Mouse (Mus musculus): ENCODE data around the gene Vav1. TPM values are rescaled to one million over a fixed set of nuclear protein-coding genes. Genes with fewer than 3 reads are reported as not detected.

Gene Vav1
- polyA plus RNA-seq, 1 experiment from 2014 or later = 1.4 TPM

DNA sequence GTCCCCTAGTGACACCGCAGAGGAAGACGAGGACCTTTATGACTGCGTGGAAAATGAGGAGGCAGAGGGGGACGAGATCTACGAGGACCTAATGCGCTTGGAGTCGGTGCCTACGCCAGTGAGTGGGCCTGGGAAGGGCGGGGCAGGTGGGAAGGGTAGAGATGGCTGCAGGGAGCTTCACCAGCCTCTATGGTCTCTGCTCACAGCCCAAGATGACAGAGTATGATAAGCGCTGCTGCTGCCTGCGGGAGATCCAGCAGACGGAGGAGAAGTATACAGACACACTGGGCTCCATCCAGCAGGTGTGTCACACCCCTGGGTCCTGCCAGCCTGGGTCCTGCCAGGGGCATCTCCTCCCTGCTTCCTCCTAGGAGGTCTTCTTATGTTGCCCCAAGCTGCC lies 18.1 kb downstream of the Vav1 start:
- Histone ChIP-seq H3K4me2 (ENCODE audit: low read length) (no peak overlapping the region), H3K9ac (ENCODE audit: low read length) (no peak overlapping the region), H3K36me3 (ENCODE audit: control insufficient read depth, insufficient read depth, low read length) (no peaks in the 10 kb centered on the region), H3K4me1 (ENCODE audit: control insufficient read depth in 2 of 2, insufficient read depth in 2 of 2, low read length in 2 of 2) (no peaks in the 10 kb centered on the region), H3K4me3 (ENCODE audit: control insufficient read depth in 1 of 2, insufficient read depth in 1 of 2, low read depth in 1 of 2, low read length in 2 of 2) (no peak overlapping the region), H3K27me3 (ENCODE audit: control insufficient read depth, insufficient read depth, low read length) (no peaks in the 10 kb centered on the region), H3K9me3 (ENCODE audit: control insufficient read depth, low read length) (no peaks in the 10 kb centered on the region), H3K27ac (replicated peaks in 1 of 2; ENCODE audit: control insufficient read depth in 1 of 2, insufficient read depth in 1 of 2, low read depth in 2 of 2, low read length in 2 of 2) (no peak overlapping the region)
- WGBS = 82% methylated on average over 12 of the region's 12 CpGs
- no peak for ATAC-seq (ENCODE audit: insufficient number of reproducible peaks, insufficient read depth, low FRiP score, low read depth)

DNA sequence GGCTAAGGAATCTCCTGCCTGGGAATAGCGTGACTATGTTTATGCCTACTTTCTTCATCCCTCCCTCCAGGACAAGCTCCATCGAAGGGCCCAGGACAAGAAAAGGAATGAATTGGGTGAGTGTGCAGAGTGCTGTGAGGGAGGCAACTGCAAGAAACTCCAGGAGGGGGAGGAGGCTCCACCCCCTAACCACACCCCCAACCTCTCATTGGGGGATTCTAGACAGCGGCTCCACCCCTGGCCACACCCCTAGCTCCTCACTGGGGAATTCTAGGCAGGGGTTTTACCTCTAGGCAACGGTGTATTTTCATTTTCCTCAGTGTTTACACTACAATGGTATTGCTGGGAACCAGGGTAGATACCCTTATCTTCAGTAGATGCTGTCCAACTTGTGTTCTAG lies 26.7 kb downstream of the Vav1 start:
- H3K9ac ChIP-seq (ENCODE audit: low read length) = no peak overlapping the region
- no peak for ATAC-seq (ENCODE audit: insufficient number of reproducible peaks, insufficient read depth, low FRiP score, low read depth)
- H3K36me3 ChIP-seq (ENCODE audit: control insufficient read depth, insufficient read depth, low read length) = no peaks in the 10 kb centered on the region
- no peaks in the 10 kb centered on the region for H3K9me3 ChIP-seq (ENCODE audit: control insufficient read depth, low read length)
- no peak overlapping the region for H3K4me2 ChIP-seq (ENCODE audit: low read length)
- WGBS = 56% methylated on average over 4 of the region's 4 CpGs
- no peak overlapping the region for H3K27ac ChIP-seq (replicated peaks in 1 of 2; ENCODE audit: control insufficient read depth in 1 of 2, insufficient read depth in 1 of 2, low read depth in 2 of 2, low read length in 2 of 2)
- H3K27me3 ChIP-seq (ENCODE audit: control insufficient read depth, insufficient read depth, low read length) = no peaks in the 10 kb centered on the region
- no peak overlapping the region for H3K4me3 ChIP-seq (ENCODE audit: control insufficient read depth in 1 of 2, insufficient read depth in 1 of 2, low read depth in 1 of 2, low read length in 2 of 2)
- H3K4me1 ChIP-seq (ENCODE audit: control insufficient read depth in 2 of 2, insufficient read depth in 2 of 2, low read length in 2 of 2) = no peaks in the 10 kb centered on the region

DNA sequence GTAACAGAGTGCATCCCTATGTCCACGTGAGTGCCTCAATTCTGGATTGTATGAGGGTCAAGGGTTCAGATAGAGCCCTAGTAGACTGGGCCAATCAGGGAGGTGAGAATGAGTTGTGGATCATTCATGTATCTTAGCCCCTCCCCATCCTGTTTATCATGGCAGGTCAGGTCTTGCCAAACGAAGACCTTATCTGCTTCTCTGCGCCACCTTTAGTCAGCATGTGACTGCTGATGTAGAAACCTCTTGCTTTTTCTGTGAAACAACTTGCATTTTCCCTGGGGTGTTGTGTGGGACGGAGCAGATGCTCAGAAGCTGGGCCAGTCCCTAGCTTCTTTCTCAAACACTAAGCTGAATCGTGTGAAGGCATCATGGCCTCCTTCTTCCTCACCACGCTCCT lies 28.2 kb downstream of the Vav1 start:
- H3K9ac ChIP-seq (ENCODE audit: low read length) = no peak overlapping the region
- H3K9me3 ChIP-seq (ENCODE audit: control insufficient read depth, low read length) = no peaks in the 10 kb centered on the region
- no peaks in the 10 kb centered on the region for H3K36me3 ChIP-seq (ENCODE audit: control insufficient read depth, insufficient read depth, low read length)
- H3K27me3 ChIP-seq (ENCODE audit: control insufficient read depth, insufficient read depth, low read length) = no peaks in the 10 kb centered on the region
- H3K4me3 ChIP-seq (ENCODE audit: control insufficient read depth in 1 of 2, insufficient read depth in 1 of 2, low read depth in 1 of 2, low read length in 2 of 2) = no peak overlapping the region
- no peak overlapping the region for H3K27ac ChIP-seq (replicated peaks in 1 of 2; ENCODE audit: control insufficient read depth in 1 of 2, insufficient read depth in 1 of 2, low read depth in 2 of 2, low read length in 2 of 2)
- WGBS = 69% methylated on average over 6 of the region's 6 CpGs
- H3K4me2 ChIP-seq (ENCODE audit: low read length) = no peak overlapping the region
- no peaks in the 10 kb centered on the region for H3K4me1 ChIP-seq (ENCODE audit: control insufficient read depth in 2 of 2, insufficient read depth in 2 of 2, low read length in 2 of 2)
- ATAC-seq (ENCODE audit: insufficient number of reproducible peaks, insufficient read depth, low FRiP score, low read depth) = no peak

DNA sequence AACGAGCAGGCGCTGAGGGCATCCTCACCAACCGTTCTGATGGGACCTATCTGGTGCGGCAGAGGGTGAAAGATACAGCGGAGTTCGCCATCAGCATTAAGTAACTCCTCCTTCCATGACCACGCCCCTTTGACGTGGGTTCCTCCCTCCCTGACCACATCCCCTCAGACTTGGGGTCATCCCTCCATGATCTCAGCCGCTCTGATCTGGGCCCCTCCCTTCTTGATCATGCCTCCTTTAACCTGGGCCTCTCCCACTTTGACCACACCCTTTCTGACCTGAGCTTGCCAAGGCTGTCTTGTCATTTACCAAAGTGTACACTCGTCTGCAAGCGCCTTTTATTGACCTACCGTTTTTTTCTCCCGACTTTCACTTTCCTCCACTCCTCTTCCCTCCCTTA lies 32.9 kb downstream of the Vav1 start:
- ATAC-seq (ENCODE audit: insufficient number of reproducible peaks, insufficient read depth, low FRiP score, low read depth) = no peak
- 33% methylated on average over 13 of the region's 13 CpGs for WGBS
- H3K9me3 ChIP-seq (ENCODE audit: control insufficient read depth, low read length) = no peaks in the 10 kb centered on the region
- H3K4me3 ChIP-seq (ENCODE audit: control insufficient read depth in 1 of 2, insufficient read depth in 1 of 2, low read depth in 1 of 2, low read length in 2 of 2) = no peak overlapping the region
- no peak overlapping the region for H3K9ac ChIP-seq (ENCODE audit: low read length)
- H3K27me3 ChIP-seq (ENCODE audit: control insufficient read depth, insufficient read depth, low read length) = no peaks in the 10 kb centered on the region
- no peaks in the 10 kb centered on the region for H3K36me3 ChIP-seq (ENCODE audit: control insufficient read depth, insufficient read depth, low read length)
- H3K27ac ChIP-seq (replicated peaks in 1 of 2; ENCODE audit: control insufficient read depth in 1 of 2, insufficient read depth in 1 of 2, low read depth in 2 of 2, low read length in 2 of 2) = no peak overlapping the region
- H3K4me1 ChIP-seq (ENCODE audit: control insufficient read depth in 2 of 2, insufficient read depth in 2 of 2, low read length in 2 of 2) = no peaks in the 10 kb centered on the region
- no peak overlapping the region for H3K4me2 ChIP-seq (ENCODE audit: low read length)

DNA sequence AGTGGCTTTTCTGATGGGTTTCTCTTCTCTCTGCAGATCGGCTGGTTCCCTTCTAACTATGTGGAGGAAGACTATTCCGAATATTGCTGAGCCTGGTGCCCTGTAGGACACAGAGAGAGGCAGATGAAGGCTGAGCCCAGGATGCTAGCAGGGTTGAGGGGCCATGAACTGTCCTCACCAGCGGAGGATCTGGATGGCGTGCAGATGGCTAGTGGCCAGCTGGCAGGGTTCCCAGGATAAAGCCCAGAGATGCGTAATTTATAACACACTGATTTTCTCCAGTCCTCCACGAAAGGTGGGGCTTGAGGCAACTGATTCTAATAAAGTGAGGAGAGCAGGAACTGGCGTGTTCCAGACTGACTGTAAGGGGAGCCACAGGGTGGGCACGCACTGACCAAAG lies 48.7 kb downstream of the Vav1 start:
- no peaks in the 10 kb centered on the region for H3K27me3 ChIP-seq (ENCODE audit: control insufficient read depth, insufficient read depth, low read length)
- H3K36me3 ChIP-seq (ENCODE audit: control insufficient read depth, insufficient read depth, low read length) = no peaks in the 10 kb centered on the region
- H3K4me1 ChIP-seq (ENCODE audit: control insufficient read depth in 2 of 2, insufficient read depth in 2 of 2, low read length in 2 of 2) = no peaks in the 10 kb centered on the region
- H3K4me3 ChIP-seq (ENCODE audit: control insufficient read depth in 1 of 2, insufficient read depth in 1 of 2, low read depth in 1 of 2, low read length in 2 of 2) = no peak overlapping the region
- 41% methylated on average over 8 of the region's 8 CpGs for WGBS
- no peak overlapping the region for H3K27ac ChIP-seq (replicated peaks in 1 of 2; ENCODE audit: control insufficient read depth in 1 of 2, insufficient read depth in 1 of 2, low read depth in 2 of 2, low read length in 2 of 2)
- no peak overlapping the region for H3K9ac ChIP-seq (ENCODE audit: low read length)
- no peak overlapping the region for H3K4me2 ChIP-seq (ENCODE audit: low read length)
- ATAC-seq (ENCODE audit: insufficient number of reproducible peaks, insufficient read depth, low FRiP score, low read depth) = no peak
- H3K9me3 ChIP-seq (ENCODE audit: control insufficient read depth, low read length) = no peaks in the 10 kb centered on the region

DNA sequence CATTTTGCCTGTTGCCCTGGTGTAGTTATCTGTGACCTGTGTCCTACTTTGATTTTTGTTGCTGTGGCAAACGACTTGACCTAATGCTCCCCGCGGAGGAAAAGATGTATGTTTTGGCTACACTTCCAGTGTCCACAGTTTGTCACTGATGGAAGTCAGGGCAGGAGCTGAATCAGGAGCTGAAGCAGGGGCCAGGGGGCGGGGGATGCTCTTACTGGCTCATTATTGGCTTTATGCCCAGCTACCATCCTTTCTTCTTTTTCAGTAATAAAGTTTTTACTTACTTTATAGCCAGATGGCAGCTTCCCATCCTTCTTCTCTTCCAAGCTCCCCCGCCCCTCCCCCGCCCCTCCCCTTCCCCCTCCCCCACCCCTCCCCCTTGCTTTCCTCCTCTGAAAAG lies 50.0 kb downstream of the Vav1 start:
- ATAC-seq (ENCODE audit: insufficient number of reproducible peaks, insufficient read depth, low FRiP score, low read depth) = no peak
- no peaks in the 10 kb centered on the region for H3K36me3 ChIP-seq (ENCODE audit: control insufficient read depth, insufficient read depth, low read length)
- no peak overlapping the region for H3K9ac ChIP-seq (ENCODE audit: low read length)
- H3K4me2 ChIP-seq (ENCODE audit: low read length) = no peak overlapping the region
- no peaks in the 10 kb centered on the region for H3K27me3 ChIP-seq (ENCODE audit: control insufficient read depth, insufficient read depth, low read length)
- no peaks in the 10 kb centered on the region for H3K4me1 ChIP-seq (ENCODE audit: control insufficient read depth in 2 of 2, insufficient read depth in 2 of 2, low read length in 2 of 2)
- no peaks in the 10 kb centered on the region for H3K9me3 ChIP-seq (ENCODE audit: control insufficient read depth, low read length)
- H3K4me3 ChIP-seq (ENCODE audit: control insufficient read depth in 1 of 2, insufficient read depth in 1 of 2, low read depth in 1 of 2, low read length in 2 of 2) = no peak overlapping the region
- WGBS = 24% methylated on average over 6 of the region's 6 CpGs
- H3K27ac ChIP-seq (replicated peaks in 1 of 2; ENCODE audit: control insufficient read depth in 1 of 2, insufficient read depth in 1 of 2, low read depth in 2 of 2, low read length in 2 of 2) = no peak overlapping the region

DNA sequence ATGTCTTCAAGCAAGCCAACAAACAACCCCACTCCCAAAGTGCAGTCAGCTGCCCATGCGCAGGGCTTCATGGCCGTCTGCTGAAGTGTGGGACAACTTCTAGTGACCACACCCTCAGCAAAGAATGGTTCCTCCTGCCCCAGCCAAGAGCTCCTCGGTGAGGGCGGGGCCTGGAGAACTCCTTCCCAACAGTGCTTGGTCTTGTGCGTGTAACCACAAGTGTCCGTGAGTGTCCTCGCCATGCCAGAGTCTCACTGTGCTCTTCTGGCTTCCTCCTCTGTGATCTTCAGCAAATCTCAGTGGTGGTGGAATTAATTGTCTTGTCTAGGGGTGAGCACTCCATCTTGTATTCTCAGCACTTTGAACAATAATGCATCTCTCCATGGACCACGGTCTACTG lies 52.1 kb downstream of the Vav1 start:
- Histone ChIP-seq H3K4me3 (ENCODE audit: control insufficient read depth in 1 of 2, insufficient read depth in 1 of 2, low read depth in 1 of 2, low read length in 2 of 2) (no peak overlapping the region), H3K27me3 (ENCODE audit: control insufficient read depth, insufficient read depth, low read length) (no peaks in the 10 kb centered on the region), H3K36me3 (ENCODE audit: control insufficient read depth, insufficient read depth, low read length) (no peaks in the 10 kb centered on the region), H3K27ac (replicated peaks in 1 of 2; ENCODE audit: control insufficient read depth in 1 of 2, insufficient read depth in 1 of 2, low read depth in 2 of 2, low read length in 2 of 2) (no peak overlapping the region), H3K4me1 (ENCODE audit: control insufficient read depth in 2 of 2, insufficient read depth in 2 of 2, low read length in 2 of 2) (no peaks in the 10 kb centered on the region), H3K9ac (ENCODE audit: low read length) (no peak overlapping the region), H3K4me2 (ENCODE audit: low read length) (no peak overlapping the region), H3K9me3 (ENCODE audit: control insufficient read depth, low read length) (no peaks in the 10 kb centered on the region)
- ATAC-seq (ENCODE audit: insufficient number of reproducible peaks, insufficient read depth, low FRiP score, low read depth) = no peak
- 82% methylated on average over 8 of the region's 8 CpGs for WGBS

DNA sequence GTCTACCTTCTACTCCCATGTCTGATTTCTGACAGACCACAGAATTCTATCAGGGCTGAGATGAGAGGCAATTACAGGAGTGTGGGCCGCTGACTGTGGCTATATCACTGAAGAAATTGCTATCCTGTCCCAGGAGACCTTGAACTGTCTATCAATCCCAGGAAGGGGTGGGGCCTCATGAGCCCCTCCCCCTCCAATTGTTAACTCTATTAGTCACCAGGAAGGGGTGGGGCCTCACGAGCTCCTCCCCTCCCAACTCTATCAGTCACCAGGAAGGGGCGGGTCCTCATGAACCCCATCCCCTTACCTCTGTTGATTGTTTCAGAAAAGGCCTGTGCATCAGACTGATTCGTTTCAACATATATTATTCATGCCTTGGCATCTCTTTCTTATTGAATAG lies 53.3 kb downstream of the Vav1 start:
- H3K4me2 ChIP-seq (ENCODE audit: low read length) = no peak overlapping the region
- H3K27ac ChIP-seq (replicated peaks in 1 of 2; ENCODE audit: control insufficient read depth in 1 of 2, insufficient read depth in 1 of 2, low read depth in 2 of 2, low read length in 2 of 2) = no peak overlapping the region
- H3K9me3 ChIP-seq (ENCODE audit: control insufficient read depth, low read length) = no peaks in the 10 kb centered on the region
- no peak overlapping the region for H3K4me3 ChIP-seq (ENCODE audit: control insufficient read depth in 1 of 2, insufficient read depth in 1 of 2, low read depth in 1 of 2, low read length in 2 of 2)
- no peaks in the 10 kb centered on the region for H3K36me3 ChIP-seq (ENCODE audit: control insufficient read depth, insufficient read depth, low read length)
- H3K4me1 ChIP-seq (ENCODE audit: control insufficient read depth in 2 of 2, insufficient read depth in 2 of 2, low read length in 2 of 2) = no peaks in the 10 kb centered on the region
- H3K27me3 ChIP-seq (ENCODE audit: control insufficient read depth, insufficient read depth, low read length) = no peaks in the 10 kb centered on the region
- no peak for ATAC-seq (ENCODE audit: insufficient number of reproducible peaks, insufficient read depth, low FRiP score, low read depth)
- H3K9ac ChIP-seq (ENCODE audit: low read length) = no peak overlapping the region
- WGBS = 80% methylated on average over 4 of the region's 4 CpGs

Data from heart, embryonic 14.5 days (tissue).